Mouse (Mus musculus) retina, postnatal 1 day (tissue): ENCODE data around the gene Shc1.

ENCODE experiments used
- DNase-seq: peaks from one replicate; pipeline ENCODE4 v3.0.0-alpha.2; 2012

Gene Shc1

DNA sequence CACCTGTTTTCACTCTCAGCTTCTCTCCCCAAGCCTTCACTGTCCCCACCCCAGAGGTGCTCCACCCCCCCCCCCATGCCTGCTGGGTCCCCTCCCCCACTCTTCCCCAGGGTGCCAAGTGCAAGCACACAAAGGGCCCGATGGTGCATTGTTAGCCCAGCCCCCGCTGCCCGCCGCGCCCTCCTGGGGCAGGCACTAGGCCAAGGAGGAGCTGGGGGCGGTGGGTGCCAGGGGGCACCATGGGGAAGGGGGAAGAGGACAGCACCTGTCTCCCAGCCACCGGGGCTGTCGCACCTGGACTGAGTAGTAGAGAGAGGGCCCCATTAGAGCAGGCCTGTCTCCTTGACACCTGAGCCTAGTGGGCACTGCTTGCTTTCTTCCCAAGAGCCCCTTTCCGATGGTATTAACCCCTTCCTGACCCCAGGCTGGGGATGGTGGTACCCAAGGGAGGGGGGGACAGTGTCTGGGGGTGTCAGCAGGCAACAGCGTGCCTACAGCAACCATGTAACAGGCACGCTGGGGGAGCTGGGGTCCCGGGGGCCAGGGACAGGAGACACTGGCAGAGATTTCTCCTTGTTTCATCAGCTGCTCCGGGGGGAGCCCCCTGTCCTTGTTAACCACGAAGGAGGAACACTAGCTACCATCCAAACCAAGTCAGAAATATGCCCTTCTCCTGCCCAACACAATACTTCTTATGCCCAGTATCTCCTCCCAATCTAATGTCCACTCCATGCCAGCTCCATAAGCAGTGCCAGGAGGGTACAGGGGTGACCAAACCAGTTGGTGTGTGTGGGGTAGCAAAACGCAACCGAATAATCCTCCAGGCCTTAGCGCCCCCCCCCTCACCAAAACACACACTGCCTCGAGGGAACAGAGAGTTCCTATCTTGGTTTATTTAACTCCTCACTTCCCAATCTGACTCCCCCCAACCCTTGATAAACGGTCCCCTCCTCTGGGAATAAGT lies 27.3 kb upstream of the Shc1 start:
- peak; percentile 59 for DNase-seq

DNA sequence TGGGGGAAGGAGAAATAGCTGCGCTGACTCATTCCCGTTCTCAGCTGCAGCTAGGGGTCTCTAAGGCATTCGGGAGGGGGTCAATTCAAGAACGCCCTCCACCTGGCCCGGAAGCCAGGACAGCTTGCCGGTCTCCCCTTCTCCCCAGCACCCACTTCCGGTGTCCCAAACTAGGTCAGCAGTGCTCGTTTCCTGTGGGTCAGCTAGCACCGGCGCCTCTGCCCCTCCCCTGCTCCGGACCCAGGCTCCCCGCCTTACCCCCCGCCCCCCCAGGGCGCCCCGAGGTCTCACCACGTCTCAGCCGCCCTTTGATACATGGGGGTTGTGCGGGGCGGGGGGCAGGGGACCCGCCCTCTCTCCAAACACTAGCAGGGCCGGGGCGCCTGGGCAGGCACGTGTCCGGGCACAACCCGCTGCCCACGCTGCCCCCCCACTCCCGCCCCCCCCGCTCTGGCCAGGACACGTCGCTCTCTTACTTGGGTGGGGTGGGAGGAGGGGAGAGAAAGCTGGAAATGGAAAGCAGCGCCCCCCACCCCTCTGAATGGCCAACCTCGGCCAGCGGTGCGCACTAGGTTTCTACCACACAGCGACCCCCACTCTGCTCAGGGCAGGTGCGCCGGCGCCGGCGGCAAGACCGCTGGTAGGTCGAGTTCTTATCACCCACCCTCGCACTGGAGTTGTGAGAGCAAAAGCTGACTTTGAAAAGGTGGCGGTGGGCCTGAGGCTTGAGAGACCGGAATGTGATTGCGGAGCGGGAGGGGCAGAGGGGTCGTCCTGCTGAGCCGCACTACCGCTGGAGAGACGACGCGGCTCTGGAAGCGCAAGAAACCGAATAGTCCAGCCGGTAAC lies 26.4 kb upstream of the Shc1 start:
- DNase-seq = peak; percentile 88

DNA sequence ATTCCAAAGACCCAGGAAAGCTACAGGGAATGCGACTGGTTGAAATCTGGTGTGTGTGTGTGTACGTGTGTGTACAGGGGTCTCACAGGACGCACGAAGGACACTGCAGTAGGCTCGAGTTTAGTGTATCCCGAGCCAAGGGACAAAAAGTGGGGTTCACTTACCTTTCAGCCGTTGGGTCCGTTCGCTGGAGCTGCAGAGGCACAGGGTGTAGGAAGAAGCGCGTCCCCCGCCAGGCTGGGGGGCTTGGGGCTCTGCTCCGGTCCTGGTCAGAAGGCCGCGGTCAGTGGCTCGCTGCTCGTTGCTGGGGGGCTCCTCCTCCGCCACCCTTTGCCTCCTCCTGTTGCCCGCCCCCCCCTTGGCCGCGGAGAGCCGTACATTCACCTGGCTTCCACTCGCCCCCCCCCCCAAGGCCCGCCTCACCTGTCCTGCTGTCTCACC lies 25.4 kb upstream of the Shc1 start:
- DNase-seq = peak; percentile 37

DNA sequence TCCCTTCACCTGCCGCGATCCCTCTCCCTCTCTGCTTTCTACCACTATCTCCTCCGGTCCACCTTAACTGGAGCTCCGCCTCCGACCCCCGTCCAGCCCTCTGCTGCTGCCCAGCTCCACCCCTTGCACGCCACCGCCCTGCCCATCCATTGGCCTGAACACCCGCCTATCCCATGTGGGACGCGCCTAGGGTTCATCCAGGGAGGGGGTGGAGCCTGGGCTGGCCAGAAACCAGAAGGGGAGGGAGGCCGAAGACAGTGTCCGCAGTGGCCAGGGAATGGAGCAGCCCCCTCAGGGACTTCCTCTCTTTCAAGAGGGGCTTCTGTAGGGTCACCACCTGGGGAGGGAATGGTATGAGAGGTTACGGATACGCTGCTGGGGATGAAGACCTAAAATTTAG lies 24.6 kb upstream of the Shc1 start:
- peak; percentile 99 for DNase-seq

DNA sequence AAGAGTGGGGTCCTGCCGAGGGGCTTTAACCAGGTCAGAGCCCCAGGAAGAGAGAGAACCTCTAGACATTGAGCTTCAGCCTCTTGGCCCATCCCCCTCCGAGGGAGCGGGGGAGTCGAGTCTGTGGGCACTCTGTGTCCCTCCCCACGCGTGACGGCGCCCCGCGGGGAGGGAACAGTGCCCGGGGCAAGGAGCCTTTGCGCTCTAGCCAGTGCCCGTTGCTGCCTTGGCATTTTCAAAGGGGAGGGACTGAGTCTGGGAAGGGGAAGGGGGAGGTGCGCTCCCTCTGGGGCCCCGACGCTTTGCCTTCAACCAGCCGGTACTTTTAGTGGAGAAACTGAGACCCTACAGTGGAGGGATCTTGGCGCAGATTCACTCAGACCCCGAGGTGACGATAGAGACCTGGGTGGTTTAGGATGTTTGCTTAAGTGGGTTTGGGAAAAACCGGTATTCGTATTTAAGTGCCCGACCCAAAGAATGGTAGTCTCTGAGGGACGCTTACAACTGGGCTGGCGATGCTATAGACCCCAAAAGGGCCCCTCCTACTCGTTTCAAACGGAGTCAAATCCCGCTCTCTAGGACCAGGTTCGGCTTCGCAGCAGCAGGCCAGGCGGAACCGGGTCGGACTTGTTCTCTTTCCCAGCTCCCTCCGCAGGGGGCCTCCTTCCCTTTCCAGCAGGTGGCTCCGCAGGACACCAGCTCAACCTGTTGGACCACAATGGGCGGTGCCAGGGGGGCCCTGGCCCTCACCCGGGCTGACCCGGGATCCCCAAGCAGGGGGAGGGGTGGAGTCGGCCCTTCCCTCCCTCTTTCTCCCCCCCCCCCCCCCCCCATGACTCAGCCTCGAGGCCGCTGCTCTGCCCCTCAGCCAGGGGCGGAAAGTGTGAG lies 24.0 kb upstream of the Shc1 start, which contains the start of gene Zbtb7b:
Zbtb7b (minus strand) TSS at position 771 of the 888 bp plus-strand sequence.
- DNase-seq = peak; percentile 86

DNA sequence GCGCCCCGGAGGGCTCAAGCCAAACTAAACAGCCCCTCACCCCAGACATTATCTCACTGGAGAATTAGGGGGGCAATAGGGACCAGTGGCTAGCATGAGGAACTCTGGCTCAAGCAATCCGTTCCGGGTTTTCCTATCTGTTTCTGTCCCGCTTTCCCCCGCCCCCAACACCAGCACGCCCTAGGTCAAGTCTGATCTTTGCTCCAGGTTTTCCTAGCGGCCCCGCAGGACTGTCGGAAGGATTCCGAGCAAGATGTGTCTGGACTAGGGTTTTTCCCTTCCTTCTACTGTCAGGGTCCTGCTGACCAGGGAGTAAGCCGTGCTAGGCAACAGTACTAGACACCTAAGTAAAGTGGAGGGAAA lies 23.4 kb upstream of the Shc1 start:
- DNase-seq = peak; percentile 96

DNA sequence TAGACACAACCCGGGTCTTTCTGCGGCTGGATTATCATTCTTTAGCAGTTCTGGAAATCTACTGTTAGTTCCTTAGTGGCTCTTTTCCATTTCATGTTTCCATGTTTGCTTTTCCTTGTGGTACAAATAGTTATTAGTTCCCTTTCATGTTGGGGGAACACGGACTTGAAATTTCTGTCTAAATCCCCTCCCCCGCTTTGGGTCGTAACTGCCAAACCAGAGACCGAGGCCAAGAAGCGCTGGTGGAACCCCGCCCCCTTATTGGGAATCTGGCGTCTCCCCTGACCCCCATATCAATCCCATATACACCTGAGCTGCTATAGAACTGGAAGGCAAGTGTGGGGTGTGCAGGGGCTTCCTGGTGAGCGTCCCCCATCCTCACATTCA lies 22.8 kb upstream of the Shc1 start:
- DNase-seq = no peak

DNA sequence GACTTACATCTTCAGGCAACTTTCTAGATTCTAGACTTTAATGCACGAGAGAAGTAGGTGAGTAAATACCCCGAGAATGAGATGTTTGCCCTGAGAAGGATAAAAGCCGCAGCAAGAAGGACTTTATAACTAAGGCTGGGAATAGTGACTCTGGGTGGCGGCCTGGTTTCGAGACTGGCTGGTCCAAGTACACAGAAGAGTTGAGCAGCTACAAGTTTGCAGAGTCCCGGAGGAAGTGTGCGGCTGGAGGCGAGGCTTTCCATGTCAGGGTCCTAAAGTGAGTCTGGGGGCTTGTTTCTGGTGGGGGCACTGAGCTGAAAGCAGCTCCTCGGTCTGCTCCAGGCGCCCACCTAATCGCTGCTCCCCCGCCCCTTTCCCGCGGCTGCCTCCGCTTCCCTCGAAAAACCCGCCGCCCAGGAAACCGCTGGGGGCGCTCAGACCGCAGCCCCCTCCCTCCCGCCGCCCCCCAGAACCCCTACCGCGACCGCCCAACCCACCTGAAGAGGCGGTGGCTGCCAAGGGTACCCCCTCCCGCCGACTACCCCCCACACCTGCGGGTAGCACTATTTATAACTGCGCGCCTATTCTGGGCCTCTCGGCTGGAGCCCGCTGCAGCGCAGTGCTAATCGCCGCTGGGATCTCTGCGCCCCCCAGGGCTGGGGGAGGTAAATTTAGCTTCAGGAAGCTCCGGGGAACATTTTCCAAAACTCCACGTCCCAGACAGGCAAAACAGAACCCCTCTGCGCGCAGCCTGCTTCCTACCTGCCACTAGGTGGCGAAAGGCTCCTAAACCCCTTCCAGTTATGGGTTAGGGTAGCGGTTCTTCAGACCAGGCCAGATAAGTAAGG lies 22.2 kb upstream of the Shc1 start:
- DNase-seq = peak; percentile 86

DNA sequence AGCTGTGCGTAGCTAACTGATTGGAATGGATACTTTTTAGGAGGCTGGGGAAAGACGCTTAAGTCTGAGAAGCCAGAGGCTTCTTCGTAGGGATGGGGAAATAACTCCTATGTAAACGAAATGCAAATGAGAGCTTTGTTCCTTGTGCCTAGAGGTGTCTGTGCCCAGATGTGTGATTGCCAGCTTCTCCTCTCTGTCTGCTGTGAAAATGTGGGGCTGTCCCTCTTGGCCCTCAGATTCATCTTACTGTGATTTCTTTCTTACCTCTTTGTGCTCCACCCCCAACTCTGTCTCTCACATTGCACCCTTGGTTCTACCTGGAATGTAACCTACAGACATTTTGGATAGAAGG lies 21.6 kb upstream of the Shc1 start:
- no peak for DNase-seq

DNA sequence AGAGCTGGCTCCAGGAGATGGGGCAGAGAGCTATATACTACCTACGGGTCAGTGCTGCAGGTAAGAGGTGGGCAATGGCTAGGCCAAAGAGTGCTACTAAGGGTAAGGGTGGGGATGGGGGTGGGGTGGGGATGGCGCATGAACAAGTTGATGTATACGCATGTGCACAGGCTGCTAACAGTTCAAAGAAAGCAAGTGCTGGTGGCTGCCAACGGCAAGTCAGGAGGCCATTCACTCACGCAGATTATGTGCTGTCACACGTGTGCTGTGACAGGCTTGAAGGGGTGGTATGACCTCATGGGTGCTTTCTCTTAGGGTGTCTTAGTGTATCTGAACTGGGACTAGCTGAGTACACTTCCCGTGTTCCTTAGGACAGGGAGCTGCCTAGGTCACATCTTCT lies 16.9 kb upstream of the Shc1 start:
- DNase-seq = no peak

DNA sequence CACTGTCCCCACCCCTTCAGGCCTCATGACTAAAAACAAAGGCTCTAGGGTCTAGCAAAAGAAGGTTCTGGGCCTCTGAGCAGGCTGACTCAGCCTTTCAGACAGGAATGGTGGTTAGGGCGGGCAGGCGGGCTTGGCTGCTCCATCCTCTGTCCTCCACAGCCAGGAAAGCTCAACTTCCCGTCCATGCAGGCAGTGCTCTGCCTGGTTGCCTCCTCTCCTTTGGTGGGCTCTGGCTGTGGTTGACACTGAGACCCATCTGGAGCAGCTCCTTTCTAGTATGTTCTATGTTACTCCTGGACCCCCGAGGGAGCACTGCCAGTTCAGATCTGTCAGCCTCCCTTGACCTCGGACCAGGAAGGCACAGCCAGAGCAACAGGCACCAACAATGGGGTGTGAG lies 15.6 kb upstream of the Shc1 start, which contains the start of gene Lenep:
Lenep (minus strand) TSS at position 101 of the 400 bp plus-strand sequence.
- no peak for DNase-seq

DNA sequence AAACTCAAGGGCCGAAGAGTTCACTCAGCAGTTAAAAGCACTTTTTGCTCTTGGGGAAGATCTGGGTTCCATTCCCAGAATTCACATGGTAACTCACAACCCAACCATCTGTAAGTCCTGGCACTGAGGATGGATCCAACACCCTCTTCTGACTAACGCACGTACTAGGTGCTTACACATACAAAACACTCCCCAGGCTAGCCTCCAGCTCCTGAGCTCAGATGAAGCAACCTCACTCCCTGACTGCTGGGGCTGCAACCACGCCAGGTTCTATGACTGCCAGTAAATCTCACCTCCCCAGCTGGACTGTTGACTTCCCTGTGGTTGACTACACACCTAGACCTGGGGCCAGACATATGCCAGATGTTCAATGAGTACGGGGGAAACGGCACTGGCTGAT lies 11.4 kb upstream of the Shc1 start:
- DNase-seq = no peak

DNA sequence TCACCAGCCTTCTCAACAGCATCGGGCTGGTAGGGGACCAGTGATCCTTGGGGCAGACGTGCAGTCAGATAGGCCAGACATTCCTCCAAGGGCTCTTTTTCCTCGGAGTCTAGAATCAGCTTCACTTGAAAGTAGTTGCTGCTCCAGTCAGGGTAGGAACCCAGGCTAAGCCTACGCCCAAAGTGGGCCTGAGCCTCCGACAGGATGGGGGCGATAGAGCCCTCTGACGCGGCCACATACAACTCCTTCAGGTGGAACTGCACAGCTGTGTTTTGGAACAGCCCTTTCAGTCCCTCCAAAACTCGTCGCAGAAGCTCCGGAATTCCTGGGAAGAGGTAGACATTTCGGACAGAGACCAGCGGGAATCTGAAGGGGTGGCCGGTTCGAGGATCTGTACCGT lies 9.8 kb upstream of the Shc1 start:
- DNase-seq = no peak

DNA sequence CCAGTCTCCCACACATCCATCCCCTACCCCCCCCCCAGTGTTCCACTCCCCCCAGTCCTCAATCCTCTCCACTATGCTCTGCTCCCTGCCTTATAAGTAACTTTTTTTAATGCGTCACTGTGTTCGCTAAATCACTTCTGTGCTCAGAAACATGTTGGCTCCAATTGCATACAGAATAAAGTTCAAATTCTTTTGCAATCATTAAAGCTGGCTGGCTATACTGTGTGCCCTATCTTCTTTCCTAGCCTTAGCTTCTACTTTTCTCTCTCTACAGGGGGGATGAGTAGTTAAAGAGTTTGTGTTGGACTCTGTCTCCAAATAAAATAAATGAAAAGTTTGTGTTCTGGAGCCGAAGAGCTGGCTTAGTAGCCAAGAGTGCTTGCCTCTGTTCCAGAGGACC lies 8.5 kb upstream of the Shc1 start:
- no peak for DNase-seq

DNA sequence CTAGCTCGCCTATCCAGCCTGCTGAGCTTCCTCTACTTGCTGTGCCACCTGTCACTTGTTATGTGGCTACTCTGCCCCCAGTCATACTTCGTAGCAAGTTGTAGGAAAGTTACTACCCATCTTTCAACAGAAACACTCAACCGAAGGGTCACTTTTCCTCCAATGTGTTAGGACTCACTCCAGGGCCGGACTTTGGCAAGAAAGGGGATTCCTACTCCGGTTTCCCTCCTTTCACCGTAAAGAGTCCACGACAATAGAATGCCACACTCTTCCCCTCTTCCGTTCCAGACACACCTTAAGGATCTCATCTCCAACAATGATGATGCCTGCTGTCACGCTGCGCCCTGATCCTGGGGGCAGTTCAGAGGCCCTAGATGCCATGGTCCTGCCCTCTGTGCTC lies 7.4 kb upstream of the Shc1 start:
- DNase-seq = no peak

DNA sequence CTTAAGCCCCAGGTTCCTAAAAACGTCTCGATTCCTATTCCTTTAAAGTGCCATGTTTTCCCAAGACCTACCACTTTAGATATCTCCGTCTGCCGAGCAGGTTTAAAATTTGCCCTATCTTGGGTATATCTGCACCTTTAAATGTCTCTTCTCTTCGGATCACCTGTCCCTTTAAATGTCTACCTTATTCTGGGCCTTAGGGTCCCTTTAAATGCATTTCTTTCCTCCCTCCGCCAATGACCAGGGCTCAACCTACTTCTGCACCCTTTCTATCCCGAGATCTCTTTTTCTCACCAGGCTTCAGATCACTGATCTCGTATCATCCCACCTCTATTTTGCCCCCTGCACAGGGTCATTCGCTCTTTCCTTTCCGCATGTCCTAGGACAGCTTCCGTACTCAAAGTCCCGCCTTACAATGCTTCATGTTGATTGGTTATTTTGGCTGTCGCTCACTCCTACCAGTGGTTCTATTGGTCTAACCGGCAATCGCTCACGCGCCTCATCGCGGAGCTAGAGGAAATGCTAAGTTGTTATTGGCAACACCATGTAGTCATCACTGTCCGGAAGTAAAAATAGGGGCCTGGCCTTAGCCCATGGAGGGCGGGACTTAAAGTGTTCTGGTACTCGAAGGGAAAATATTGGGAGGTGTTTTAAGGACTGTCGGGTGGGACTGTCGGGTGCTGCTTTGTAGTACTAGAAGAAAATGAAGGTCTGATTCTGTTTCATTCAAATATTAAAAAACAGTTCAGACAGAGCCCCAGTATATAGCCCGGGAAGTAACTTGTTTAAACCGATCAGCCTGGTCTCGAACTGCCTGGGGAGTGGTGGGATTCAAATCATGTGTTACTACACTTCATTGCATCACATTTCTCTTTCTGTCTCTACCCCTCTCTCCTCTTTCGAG lies 6.5 kb upstream of the Shc1 start, which contains the start of gene Flad1:
Flad1 (minus strand) TSS at position 381 of the 904 bp plus-strand sequence.
- peak; percentile 100 for DNase-seq

DNA sequence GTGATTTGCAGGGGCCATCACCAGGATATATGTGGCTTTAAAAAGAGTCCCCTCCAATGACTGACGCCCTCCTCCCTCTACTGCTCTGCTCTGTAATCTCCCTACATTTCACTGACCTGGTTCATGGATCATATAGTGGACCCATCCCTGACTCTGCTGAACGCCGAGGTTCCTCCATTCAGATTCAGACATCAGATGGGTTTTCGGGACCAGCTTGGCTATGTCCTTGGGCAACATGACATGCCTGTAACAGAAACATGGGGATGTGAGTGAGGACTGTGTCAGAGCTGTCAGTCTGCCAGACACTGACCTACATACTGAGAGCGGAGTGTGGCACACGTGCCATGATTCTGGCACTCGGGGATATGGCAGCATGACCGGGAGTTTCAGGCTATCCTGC lies 2.1 kb upstream of the Shc1 start:
- DNase-seq = no peak

DNA sequence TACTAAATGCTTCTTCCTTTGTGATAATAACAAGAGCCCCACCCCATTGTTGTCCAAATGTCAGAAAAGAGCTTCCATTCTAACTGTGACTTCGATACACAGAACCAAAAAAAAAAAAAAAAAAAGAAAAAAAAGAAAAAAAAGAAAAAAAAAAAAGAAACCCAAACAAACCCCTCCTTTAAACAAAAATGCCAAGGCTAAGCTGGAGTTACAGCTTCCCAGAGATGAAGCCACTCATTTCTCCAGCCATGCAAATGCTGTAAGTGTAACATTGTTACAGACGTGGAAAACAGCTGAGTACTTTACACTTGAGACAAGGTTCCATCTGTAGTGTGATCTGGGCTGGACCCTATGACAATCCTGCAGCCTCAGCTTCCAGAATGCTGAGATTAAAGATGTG lies 1.1 kb upstream of the Shc1 start:
- DNase-seq = no peak

DNA sequence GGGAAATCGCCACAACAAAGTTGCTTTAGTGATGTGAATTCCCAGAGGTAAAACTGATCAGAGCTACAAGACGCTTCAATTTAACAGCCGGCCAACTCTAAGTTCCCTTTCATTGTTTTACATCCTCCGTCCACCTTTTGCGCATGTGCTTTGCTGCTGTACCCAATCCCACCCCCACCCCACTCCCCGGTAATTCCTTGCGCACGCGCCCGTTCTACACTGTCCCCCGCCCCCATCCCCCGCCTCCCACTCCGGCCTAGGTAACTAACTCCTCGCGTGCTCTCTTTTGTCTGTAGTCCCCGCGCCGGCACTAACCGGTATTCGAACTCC lies 438 bp upstream of the Shc1 start:
- no peak for DNase-seq

DNA sequence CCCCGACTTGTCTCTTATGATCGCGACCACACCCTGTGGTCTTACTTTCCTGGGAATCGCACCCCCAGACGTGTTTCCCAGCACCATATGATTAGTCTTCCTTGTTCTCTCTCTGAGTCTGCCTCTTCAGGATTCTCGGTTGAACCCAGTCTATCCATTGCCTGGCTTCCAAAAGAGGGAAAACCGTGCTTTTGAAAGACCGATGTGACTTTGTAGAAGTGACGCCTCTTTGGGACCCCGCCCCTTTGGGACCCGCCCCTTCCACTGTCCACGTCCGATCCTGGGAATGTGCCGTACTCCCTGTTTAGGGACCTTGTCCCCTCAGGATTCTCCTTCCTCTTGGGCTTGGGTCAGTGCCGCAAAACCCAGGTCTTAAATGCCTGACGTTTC lies 613 bp downstream of the Shc1 start:
- no peak for DNase-seq

DNA sequence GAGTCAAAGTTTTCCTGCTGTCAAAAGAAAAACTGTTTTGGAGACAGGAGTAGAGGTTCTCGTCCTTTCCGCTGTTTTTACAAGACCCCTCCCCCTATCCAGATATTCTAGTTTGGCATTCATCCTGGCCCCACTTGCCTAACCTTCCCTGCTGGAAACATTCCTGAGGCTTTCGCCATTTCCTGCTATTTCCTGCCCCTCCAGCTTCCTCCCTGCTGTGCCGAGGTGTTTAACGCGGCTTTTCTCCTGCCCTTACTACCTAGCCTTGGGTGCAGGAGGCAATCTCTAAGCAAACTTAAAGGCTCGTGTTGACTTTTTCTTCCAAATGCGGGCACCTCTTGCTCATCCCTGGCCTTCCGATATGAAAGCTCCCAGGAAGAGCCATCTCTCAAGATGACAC lies 1.3 kb downstream of the Shc1 start:
- DNase-seq = no peak
